Mouse (Mus musculus): Measurements from ENCODE around the gene Myo10. TPM values are rescaled to one million over a fixed set of nuclear protein-coding genes. Genes with fewer than 3 reads are reported as not detected.

Myo10 gene
- polyA plus RNA-seq, 1 experiment from 2014 or later = 66.3 TPM

- H3K4me1 ChIP-seq = peaks cover 100% of the 10 kb centered on the region
- H3K27me3 ChIP-seq (ENCODE audit: poor library complexity, severe bottlenecking) = no peaks in the 10 kb centered on the region
- no peak overlapping the region for H3K4me3 ChIP-seq
- 77% methylated on average over 13 of the region's 13 CpGs for WGBS
- peaks cover 16% of the 10 kb centered on the region for H3K36me3 ChIP-seq (replicated peaks)
- peak overlapping the region; percentile 89 for H3K27ac ChIP-seq
- H3K9me3 ChIP-seq = no peaks in the 10 kb centered on the region
- no peak for DNase-seq (ENCODE audit: extremely low spot score, low spot score)
Observed at GRCm38 (mm10) chr15:25764653-25765352, 142.5 kb downstream of the Myo10 start.

DNA sequence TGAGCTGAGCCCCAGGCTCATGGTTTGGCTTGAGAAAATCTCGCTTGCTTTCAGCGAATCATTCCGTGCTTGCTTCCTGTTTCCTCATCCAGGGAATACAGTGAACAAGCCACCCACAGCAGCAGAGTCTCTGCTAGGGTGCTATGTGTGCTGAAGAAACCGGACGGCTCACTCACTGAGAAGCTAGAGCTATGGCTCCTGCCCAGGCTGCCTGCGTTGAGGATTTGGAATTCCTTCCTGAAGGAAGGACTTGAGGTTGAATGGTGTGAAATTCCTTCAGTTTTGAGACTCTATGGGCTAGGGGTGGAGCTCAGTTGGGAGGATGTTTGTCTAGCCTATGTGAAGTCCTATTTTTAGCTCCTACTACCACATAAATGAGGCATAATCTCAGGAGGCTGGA is 145.5 kb downstream of the Myo10 start:
- DNase-seq (ENCODE audit: extremely low spot score, low spot score) = no peak
- WGBS = 71% methylated on average over 6 of the region's 6 CpGs
- Histone ChIP-seq H3K27me3 (ENCODE audit: poor library complexity, severe bottlenecking) (no peaks in the 10 kb centered on the region), H3K4me3 (no peak overlapping the region), H3K9me3 (no peaks in the 10 kb centered on the region), H3K36me3 (replicated peaks) (peaks cover 36% of the 10 kb centered on the region), H3K27ac (peak overlapping the region; percentile 78), H3K4me1 (peaks cover 93% of the 10 kb centered on the region)

- no peak overlapping the region for H3K4me3 ChIP-seq
- DNase-seq (ENCODE audit: extremely low spot score, low spot score) = no peak
- peaks cover 33% of the 10 kb centered on the region for H3K36me3 ChIP-seq (replicated peaks)
- peak overlapping the region; percentile 75 for H3K27ac ChIP-seq
- H3K9me3 ChIP-seq = no peaks in the 10 kb centered on the region
- H3K27me3 ChIP-seq (ENCODE audit: poor library complexity, severe bottlenecking) = no peaks in the 10 kb centered on the region
- peaks cover 93% of the 10 kb centered on the region for H3K4me1 ChIP-seq
- WGBS = 61% methylated on average over 9 of the region's 9 CpGs
Observed at GRCm38 (mm10) chr15:25769524-25770255, 147.4 kb downstream of the Myo10 start.

DNA sequence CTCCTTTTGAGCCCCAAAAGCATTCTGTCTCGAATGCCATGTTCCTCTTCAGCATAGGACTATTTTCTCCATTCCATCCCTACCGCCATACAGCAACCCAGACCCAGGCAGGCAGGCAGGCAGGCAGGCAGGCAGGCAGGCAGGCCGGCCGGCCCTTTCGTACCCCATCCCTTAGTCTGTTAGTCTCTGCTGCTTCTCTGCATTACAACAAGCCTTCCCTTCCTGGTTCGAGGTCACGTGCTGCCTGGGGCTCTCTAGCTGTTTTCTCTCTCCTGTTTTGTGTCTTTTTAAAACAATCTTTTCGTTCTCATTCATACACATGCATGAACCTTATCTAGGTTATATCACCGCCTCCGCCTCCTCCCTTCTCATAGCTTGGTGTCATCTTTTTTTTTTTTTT is 149.5 kb downstream of the Myo10 start:
- 84% methylated on average over 10 of the region's 10 CpGs for WGBS
- H3K4me3 ChIP-seq = no peak overlapping the region
- DNase-seq (ENCODE audit: extremely low spot score, low spot score) = no peak
- no peaks in the 10 kb centered on the region for H3K27me3 ChIP-seq (ENCODE audit: poor library complexity, severe bottlenecking)
- H3K4me1 ChIP-seq = peaks cover 93% of the 10 kb centered on the region
- H3K9me3 ChIP-seq = no peaks in the 10 kb centered on the region
- H3K27ac ChIP-seq = peak overlapping the region; percentile 91
- H3K36me3 ChIP-seq (replicated peaks) = peaks cover 39% of the 10 kb centered on the region

DNA sequence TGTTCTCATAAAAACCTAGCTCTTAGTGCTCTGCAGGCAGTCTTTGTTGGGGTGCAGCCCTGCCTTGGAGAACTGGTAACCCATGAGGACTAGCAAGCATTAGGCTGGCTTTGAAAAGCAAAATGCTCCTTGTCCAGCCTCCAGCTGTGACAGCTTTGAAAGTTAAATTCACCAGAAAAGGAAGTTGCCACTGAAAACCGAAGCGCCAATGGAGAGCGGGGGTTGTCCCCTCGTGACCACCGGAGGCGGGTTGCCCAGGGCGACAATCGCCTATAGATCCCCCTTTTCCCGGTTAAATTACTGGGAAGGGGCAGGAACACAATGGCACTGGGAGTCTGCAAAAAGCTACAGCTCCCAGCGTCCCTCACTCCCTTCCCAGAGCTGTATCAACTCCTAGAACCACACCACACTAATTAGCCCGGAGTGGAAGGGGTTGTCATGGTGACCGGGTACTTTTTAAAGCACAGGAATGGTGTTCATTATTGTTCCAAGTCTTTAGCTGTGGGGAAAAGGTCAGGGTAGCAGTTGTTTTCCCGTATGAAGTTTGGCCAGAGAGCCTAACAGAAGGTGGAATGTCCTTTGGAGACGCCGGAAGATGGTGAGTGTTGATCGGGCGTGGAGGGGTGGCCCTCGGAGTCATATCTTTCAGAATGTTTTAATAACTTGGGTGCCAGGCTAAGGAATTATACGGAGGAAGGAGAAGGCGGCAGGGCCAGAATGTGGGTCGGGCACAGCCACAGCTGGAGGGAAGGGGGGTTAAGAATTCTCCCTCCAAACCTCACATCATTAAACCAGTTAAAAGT is 151.6 kb downstream of the Myo10 start:
- peaks cover 93% of the 10 kb centered on the region for H3K4me1 ChIP-seq
- DNase-seq (ENCODE audit: extremely low spot score, low spot score) = peak; percentile 94
- H3K4me3 ChIP-seq = peak overlapping the region; percentile 60
- peaks cover 53% of the 10 kb centered on the region for H3K36me3 ChIP-seq (replicated peaks)
- H3K9me3 ChIP-seq = no peaks in the 10 kb centered on the region
- H3K27me3 ChIP-seq (ENCODE audit: poor library complexity, severe bottlenecking) = no peaks in the 10 kb centered on the region
- 3% methylated on average over 21 of the region's 21 CpGs for WGBS
- H3K27ac ChIP-seq = peak overlapping the region; percentile 91

GRCm38 (mm10) chr15:25778937-25779336 is 156.6 kb downstream of the Myo10 start:
- H3K36me3 ChIP-seq (replicated peaks) = peaks cover 80% of the 10 kb centered on the region
- no peaks in the 10 kb centered on the region for H3K27me3 ChIP-seq (ENCODE audit: poor library complexity, severe bottlenecking)
- H3K9me3 ChIP-seq = no peaks in the 10 kb centered on the region
- peaks cover 62% of the 10 kb centered on the region for H3K4me1 ChIP-seq
- H3K4me3 ChIP-seq = no peak overlapping the region
- 75% methylated on average over 8 of the region's 8 CpGs for WGBS
- peak overlapping the region; percentile 60 for H3K27ac ChIP-seq
- DNase-seq (ENCODE audit: extremely low spot score, low spot score) = no peak

DNA sequence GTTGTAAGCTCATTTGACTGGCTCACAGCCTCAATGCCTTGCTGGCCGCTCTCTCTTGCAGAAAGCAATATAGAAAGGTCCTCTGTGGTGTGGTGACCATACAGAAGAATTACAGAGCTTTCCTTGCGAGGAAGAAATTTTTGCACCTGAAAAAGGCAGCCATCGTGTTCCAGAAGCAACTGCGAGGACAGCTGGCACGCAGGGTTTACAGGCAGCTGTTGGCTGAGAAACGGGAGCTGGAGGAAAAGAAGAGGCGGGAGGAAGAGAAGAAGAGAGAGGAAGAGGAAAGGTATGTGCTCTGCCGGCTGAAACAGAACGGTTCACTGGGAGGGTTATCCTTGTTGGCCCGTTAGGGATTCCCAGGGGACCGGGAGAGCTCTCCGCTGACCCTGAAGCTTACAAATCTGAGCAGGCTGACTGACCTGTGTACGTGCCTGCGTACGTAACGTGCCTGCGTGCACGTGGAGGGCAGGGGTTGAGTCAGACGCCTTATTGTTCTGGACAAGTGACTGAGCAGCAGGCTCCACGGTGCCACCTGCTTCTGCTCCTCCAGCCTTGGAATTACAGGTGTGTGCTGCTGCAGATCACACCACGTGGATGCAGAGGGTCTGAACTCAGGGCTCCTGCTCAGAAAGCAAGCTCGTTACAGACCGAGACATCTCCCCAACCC is 157.3 kb downstream of the Myo10 start:
- H3K27me3 ChIP-seq (ENCODE audit: poor library complexity, severe bottlenecking) = no peaks in the 10 kb centered on the region
- H3K4me1 ChIP-seq = peaks cover 55% of the 10 kb centered on the region
- no peak overlapping the region for H3K4me3 ChIP-seq
- H3K27ac ChIP-seq = peak overlapping the region; percentile 60; the same call in 1 of the 2 replicates
- 76% methylated on average over 23 of the region's 23 CpGs for WGBS
- H3K9me3 ChIP-seq = no peaks in the 10 kb centered on the region
- peaks cover 88% of the 10 kb centered on the region for H3K36me3 ChIP-seq (replicated peaks)
- DNase-seq (ENCODE audit: extremely low spot score, low spot score) = no peak

GRCm38 (mm10) chr15:25781053-25781452 is 158.7 kb downstream of the Myo10 start:
- Histone ChIP-seq H3K9me3 (no peaks in the 10 kb centered on the region), H3K4me1 (peaks cover 41% of the 10 kb centered on the region), H3K36me3 (replicated peaks) (peaks cover 99% of the 10 kb centered on the region), H3K27ac (no peak overlapping the region), H3K4me3 (no peak overlapping the region), H3K27me3 (ENCODE audit: poor library complexity, severe bottlenecking) (no peaks in the 10 kb centered on the region)
- DNase-seq (ENCODE audit: extremely low spot score, low spot score) = no peak
- 88% methylated on average over 33 of the region's 33 CpGs for WGBS

DNA sequence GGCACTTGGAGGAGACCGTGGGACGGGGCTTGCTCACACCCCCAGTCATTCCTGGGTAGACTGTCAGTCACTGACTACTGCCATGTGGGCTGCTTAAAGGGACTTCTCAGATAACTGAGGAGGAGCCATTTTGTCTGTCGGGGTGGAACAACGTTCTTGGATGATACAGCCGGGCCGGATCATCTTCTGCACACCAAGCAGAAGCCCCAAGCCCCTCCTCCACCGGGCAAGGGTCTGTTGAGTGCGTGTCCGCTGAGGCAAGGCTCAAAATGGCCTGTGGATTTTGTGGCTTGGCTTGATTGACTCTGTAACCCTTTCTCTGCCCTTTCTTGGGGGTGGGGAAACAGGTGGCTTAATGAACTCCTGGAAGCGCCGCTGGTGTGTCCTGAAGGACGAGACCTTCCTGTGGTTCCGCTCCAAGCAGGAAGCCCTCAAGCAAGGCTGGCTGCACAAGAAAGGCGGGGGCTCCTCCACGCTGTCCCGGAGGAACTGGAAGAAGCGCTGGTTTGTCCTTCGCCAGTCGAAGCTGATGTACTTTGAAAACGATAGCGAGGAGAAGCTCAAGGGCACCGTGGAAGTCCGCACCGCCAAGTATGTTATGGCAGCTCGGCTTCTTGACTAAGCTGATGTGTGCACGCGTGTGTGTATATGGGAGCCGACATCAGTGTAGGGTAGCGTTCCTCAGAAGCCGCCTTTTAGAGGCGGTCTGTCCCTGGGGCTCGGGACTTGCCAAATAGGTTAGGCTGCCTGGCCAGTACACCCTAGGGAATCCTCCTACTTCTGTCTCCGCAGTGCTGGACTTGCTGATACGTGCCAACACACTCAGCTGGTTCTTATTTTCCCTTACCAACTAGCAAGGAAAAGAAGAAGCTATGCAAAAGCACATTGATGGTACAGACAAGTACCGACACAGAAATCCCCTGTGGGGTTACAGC is 163.4 kb downstream of the Myo10 start:
- no peaks in the 10 kb centered on the region for H3K9me3 ChIP-seq
- no peaks in the 10 kb centered on the region; the same call in 1 of the 2 replicates for H3K4me1 ChIP-seq
- whole genome bisulfite sequencing = 91% methylated on average over 35 of the region's 35 CpGs
- no peak overlapping the region for H3K4me3 ChIP-seq
- no peak for DNase-seq (ENCODE audit: extremely low spot score, low spot score)
- peaks cover 100% of the 10 kb centered on the region for H3K36me3 ChIP-seq (replicated peaks)
- H3K27me3 ChIP-seq (ENCODE audit: poor library complexity, severe bottlenecking) = no peaks in the 10 kb centered on the region
- H3K27ac ChIP-seq = no peak overlapping the region

- Histone ChIP-seq H3K4me1 (no peaks in the 10 kb centered on the region; the same call in 1 of the 2 replicates), H3K36me3 (replicated peaks) (peaks cover 98% of the 10 kb centered on the region), H3K27me3 (ENCODE audit: poor library complexity, severe bottlenecking) (no peaks in the 10 kb centered on the region), H3K4me3 (no peak overlapping the region), H3K27ac (no peak overlapping the region), H3K9me3 (no peaks in the 10 kb centered on the region)
- DNase-seq (ENCODE audit: extremely low spot score, low spot score) = no peak
- 85% methylated on average over 9 of the region's 9 CpGs for WGBS
Observed at GRCm38 (mm10) chr15:25787406-25787805, 165.1 kb downstream of the Myo10 start.

DNA sequence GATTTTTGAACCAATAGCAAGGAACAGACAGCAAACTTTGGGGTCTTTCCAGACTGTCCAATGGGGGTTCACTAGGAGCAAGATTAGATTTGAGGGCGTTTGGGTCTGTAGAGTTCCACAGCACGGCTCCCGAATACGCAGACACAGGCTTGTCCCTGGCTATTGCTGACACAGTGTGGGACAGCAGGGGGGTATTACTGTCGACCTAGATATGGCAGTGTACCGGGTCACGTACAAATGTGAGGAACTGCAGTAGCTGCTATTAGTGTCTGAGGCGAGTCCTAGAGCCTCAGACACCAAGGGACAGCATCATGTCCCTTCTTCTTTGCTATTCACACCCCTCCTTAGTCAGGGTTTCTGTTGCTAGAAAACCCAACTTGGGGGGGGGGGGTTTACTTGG is 165.6 kb downstream of the Myo10 start:
- WGBS = 89% methylated on average over 8 of the region's 8 CpGs
- no peak overlapping the region for H3K27ac ChIP-seq

More for the DNA sequence above, 165.6 kb downstream of the Myo10 start:
- no peaks in the 10 kb centered on the region for H3K9me3 ChIP-seq
- H3K36me3 ChIP-seq (replicated peaks) = peaks cover 98% of the 10 kb centered on the region
- no peaks in the 10 kb centered on the region for H3K27me3 ChIP-seq (ENCODE audit: poor library complexity, severe bottlenecking)
- no peak overlapping the region for H3K4me3 ChIP-seq
- DNase-seq (ENCODE audit: extremely low spot score, low spot score) = no peak
- H3K4me1 ChIP-seq = no peaks in the 10 kb centered on the region; the same call in 1 of the 2 replicates
